Mouse (Mus musculus) embryonic fibroblast, embryonic 13.5 days (primary cell): ENCODE data around the gene Ctnnd1.

Experiments
- CTCF ChIP-seq: IDR thresholded peaks from 2 replicates; pipeline ENCODE4 v1.5.1; 2011; ENCODE audit warnings: mild to moderate bottlenecking, control low read depth, low read length, moderate library complexity, borderline replicate concordance; ENCODE audit not compliant: insufficient read depth
- POLR2A ChIP-seq: IDR thresholded peaks from 2 replicates; pipeline ENCODE4 v1.6.1; 2011; ENCODE audit warnings: low read depth, mild to moderate bottlenecking, control low read depth, low read length, moderate library complexity

GRCm38 (mm10) chr2:84636231-84636741 is 14.3 kb downstream of the Ctnnd1 start:
- no peak for TF ChIP-seq CTCF
- no peak for TF ChIP-seq POLR2A
